Mouse (Mus musculus) megakaryocyte, adult 5-6 weeks (primary cell): ENCODE results near the gene Chd3. TPM values are rescaled to one million over a fixed set of nuclear protein-coding genes. Genes with fewer than 3 reads are reported as not detected.
"Not testable (repeated sequence)": the region's sequence is repeated elsewhere in the genome, so short reads cannot be mapped to it uniquely, and the experiment has no call there.

Experiments used
- ATAC-seq: 2 replicates; pipeline ENCODE4 v1.8.0; 2016; ENCODE audit warnings: mild to moderate bottlenecking, inconsistent platforms; ENCODE audit not compliant: poor library complexity, severe bottlenecking
- total RNA-seq, 2 experiments: library from RNA; stranded (forward) in 1 of 2; stranded (reverse) in 1 of 2; fragments of 153-499, 151-499 nt in 1 of 2; fragments of 221-1000, 200-1000 nt in 1 of 2; gene quantifications; 2 replicates each; pipeline versions ENCODE4 v1.2.3 to v1.2.4; 2015 to 2017

Chd3 gene
- total RNA-seq, 2 experiments from 2014 or later: 13.6 to 17.1 TPM

- ATAC-seq: peak; percentile 76
Measured at GRCm38 (mm10) chr11:69325628-69326407, 43.4 kb downstream of the Chd3 start, which contains the start of gene Kcnab3. TSS of gene Kcnab3 (plus strand) at chr11:69326258.

- ATAC-seq: no peak
Measured at GRCm38 (mm10) chr11:69324749-69325148, 44.5 kb downstream of the Chd3 start.

GRCm38 (mm10) chr11:69323667-69324111, 45.5 kb downstream of the Chd3 start, which contains the start of the genes Cntrob and Trappc1:
TSS of gene Cntrob (minus strand) at chr11:69323775.
TSS of gene Trappc1 (plus strand) at chr11:69323980.
- ATAC-seq: peak; percentile 87

GRCm38 (mm10) chr11:69322693-69323471, 46.3 kb downstream of the Chd3 start:
- ATAC-seq: no peak

- ATAC-seq: no peak
Measured at GRCm38 (mm10) chr11:69322010-69322409, 47.2 kb downstream of the Chd3 start.

- ATAC-seq: no peak
Measured at GRCm38 (mm10) chr11:69321580-69321979, 47.6 kb downstream of the Chd3 start.

- not testable (repeated sequence) for ATAC-seq
Measured at GRCm38 (mm10) chr11:69318000-69318399, 51.2 kb downstream of the Chd3 start.

GRCm38 (mm10) chr11:69316361-69316760, 52.8 kb downstream of the Chd3 start:
- no peak for ATAC-seq

GRCm38 (mm10) chr11:69311266-69311665, 57.9 kb downstream of the Chd3 start:
- ATAC-seq: no peak

GRCm38 (mm10) chr11:69306039-69306438, 63.2 kb downstream of the Chd3 start:
- ATAC-seq: no peak

GRCm38 (mm10) chr11:69305291-69305690, 63.9 kb downstream of the Chd3 start:
- ATAC-seq: no peak

GRCm38 (mm10) chr11:69302817-69303216, 66.4 kb downstream of the Chd3 start:
- no peak for ATAC-seq

- ATAC-seq: no peak
Measured at GRCm38 (mm10) chr11:69298231-69298630, 71.0 kb downstream of the Chd3 start.

- no peak for ATAC-seq
Measured at GRCm38 (mm10) chr11:69297799-69298198, 71.4 kb downstream of the Chd3 start.

- ATAC-seq: no peak
Measured at GRCm38 (mm10) chr11:69295286-69295685, 73.9 kb downstream of the Chd3 start.

Other genes starting within 250 kb of the Chd3 start
- gene Hes7, start 249.0 kb downstream of the Chd3 start, total RNA-seq (2015): not detected in 2 replicates
- gene Hes7, start 249.0 kb downstream of the Chd3 start, total RNA-seq (2017): not detected in 2 replicates
- not detected in 2 replicates for gene 9130213A22Rik, start 246.8 kb downstream of the Chd3 start, total RNA-seq (2015)
- not detected in 2 replicates for gene 9130213A22Rik, start 246.8 kb downstream of the Chd3 start, total RNA-seq (2017)
- 0.18 TPM in 1 of 2 replicates, not detected in the other for gene Aloxe3, start 243.5 kb downstream of the Chd3 start, total RNA-seq (2015)
- gene Aloxe3, start 243.5 kb downstream of the Chd3 start, total RNA-seq (2017): not detected in 2 replicates
- gene Alox12b, start 212.4 kb downstream of the Chd3 start, total RNA-seq (2015): not detected in 2 replicates
- not detected in 2 replicates for gene Alox12b, start 212.4 kb downstream of the Chd3 start, total RNA-seq (2017)
- gene Alox8, start 171.6 kb downstream of the Chd3 start, total RNA-seq (2015): 1.3 and 1.5 TPM in 2 replicates
- 1.8 and 2.0 TPM in 2 replicates for gene Alox8, start 171.6 kb downstream of the Chd3 start, total RNA-seq (2017)
- 0.16 TPM in 1 of 2 replicates, not detected in the other for gene Gucy2e, start 132.4 kb downstream of the Chd3 start, total RNA-seq (2015)
- gene Gucy2e, start 132.4 kb downstream of the Chd3 start, total RNA-seq (2017): 0.07 and 0.33 TPM in 2 replicates
- 15.2 and 28.3 TPM in 2 replicates for gene Cntrob, start 45.6 kb downstream of the Chd3 start, total RNA-seq (2015)
- gene Cntrob, start 45.6 kb downstream of the Chd3 start, total RNA-seq (2017): 10.4 and 13.8 TPM in 2 replicates
- gene Trappc1, start 45.4 kb downstream of the Chd3 start, total RNA-seq (2015): 219 and 269 TPM in 2 replicates
- gene Trappc1, start 45.4 kb downstream of the Chd3 start, total RNA-seq (2017): 155 and 195 TPM in 2 replicates
- 0.59 and 1.3 TPM in 2 replicates for gene Kcnab3, start 43.1 kb downstream of the Chd3 start, total RNA-seq (2015)
- 0.40 and 1.7 TPM in 2 replicates for gene Kcnab3, start 43.1 kb downstream of the Chd3 start, total RNA-seq (2017)
- gene Rnf227, start 28.9 kb downstream of the Chd3 start, total RNA-seq (2015): 3.7 and 8.1 TPM in 2 replicates
- gene Rnf227, start 28.9 kb downstream of the Chd3 start, total RNA-seq (2017): 7.2 and 8.7 TPM in 2 replicates
- gene Naa38, start 26.1 kb upstream of the Chd3 start, total RNA-seq (2015): 90.6 and 105 TPM in 2 replicates
- gene Naa38, start 26.1 kb upstream of the Chd3 start, total RNA-seq (2017): 147 and 161 TPM in 2 replicates
- 11.6 and 15.3 TPM in 2 replicates for gene Cyb5d1, start 26.2 kb upstream of the Chd3 start, total RNA-seq (2015)
- gene Cyb5d1, start 26.2 kb upstream of the Chd3 start, total RNA-seq (2017): 24.0 and 28.1 TPM in 2 replicates
- gene Tmem88, start 28.8 kb upstream of the Chd3 start, total RNA-seq (2015): 0.14 TPM in 1 of 2 replicates, not detected in the other
- gene Tmem88, start 28.8 kb upstream of the Chd3 start, total RNA-seq (2017): 0.18 TPM in 1 of 2 replicates, not detected in the other
- gene Kdm6b, start 44.3 kb upstream of the Chd3 start, total RNA-seq (2015): 27.1 and 29.0 TPM in 2 replicates
- gene Kdm6b, start 44.3 kb upstream of the Chd3 start, total RNA-seq (2017): 5.0 and 6.7 TPM in 2 replicates
- 0.54 and 1.8 TPM in 2 replicates for gene Dnah2, start 179.7 kb upstream of the Chd3 start, total RNA-seq (2015)
- gene Dnah2, start 179.7 kb upstream of the Chd3 start, total RNA-seq (2017): 2.1 and 8.0 TPM in 2 replicates
- 0.11 TPM in 1 of 2 replicates, not detected in the other for gene Efnb3, start 190.8 kb upstream of the Chd3 start, total RNA-seq (2015)
- gene Efnb3, start 190.8 kb upstream of the Chd3 start, total RNA-seq (2017): 0.45 TPM in 1 of 2 replicates, not detected in the other
- gene Wrap53, start 210.8 kb upstream of the Chd3 start, total RNA-seq (2015): 11.8 and 12.2 TPM in 2 replicates
- 5.3 and 5.9 TPM in 2 replicates for gene Wrap53, start 210.8 kb upstream of the Chd3 start, total RNA-seq (2017)
- 59.2 and 64.7 TPM in 2 replicates for gene Trp53, start 211.0 kb upstream of the Chd3 start, total RNA-seq (2015)
- gene Trp53, start 211.0 kb upstream of the Chd3 start, total RNA-seq (2017): 21.8 and 28.3 TPM in 2 replicates
- gene Atp1b2, start 236.5 kb upstream of the Chd3 start, total RNA-seq (2015): 0.91 and 2.2 TPM in 2 replicates
- 0.26 and 0.45 TPM in 2 replicates for gene Atp1b2, start 236.5 kb upstream of the Chd3 start, total RNA-seq (2017)
- gene Shbg, start 248.5 kb upstream of the Chd3 start, total RNA-seq (2015): not detected in 2 replicates
- gene Shbg, start 248.5 kb upstream of the Chd3 start, total RNA-seq (2017): not detected in 2 replicates